Mouse (Mus musculus) bone marrow, adult 2 months (tissue): Measurements from ENCODE around the gene Lce3c.

ENCODE experiments used
- CTCF ChIP-seq: fragments of 200-500 bp; IDR thresholded peaks from 2 replicates; pipeline ENCODE4 v1.5.1; 2011; ENCODE audit warnings: low read length, control low read depth; ENCODE audit not compliant: control insufficient read depth, insufficient read depth
- POLR2A ChIP-seq: fragments of 200-500 bp; IDR thresholded peaks from 2 replicates; pipeline ENCODE4 v1.6.1; 2011; ENCODE audit warnings: low read depth, mild to moderate bottlenecking, control low read depth, low read length, borderline replicate concordance; ENCODE audit not compliant: control insufficient read depth

DNA sequence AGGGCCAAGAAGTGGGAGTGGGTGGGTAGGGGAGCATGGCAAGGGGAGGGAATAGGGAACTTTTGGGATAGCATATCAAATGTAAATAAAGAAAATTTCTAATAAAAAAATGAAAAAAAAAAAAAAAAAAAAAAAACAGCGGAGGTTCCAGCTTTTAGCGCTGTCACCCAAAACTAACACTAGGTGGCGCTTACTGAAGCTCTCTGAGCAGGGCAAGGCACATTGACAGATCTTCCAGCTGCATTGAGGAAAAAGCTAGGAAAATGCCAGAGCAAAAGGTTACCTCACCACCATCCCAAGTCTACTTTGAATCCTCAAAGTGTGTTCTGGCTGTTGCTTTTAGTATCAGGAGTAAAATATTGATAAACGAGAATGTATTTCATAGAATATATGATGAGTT lies 36.7 kb upstream of the Lce3c start:
- TF ChIP-seq POLR2A (no peak), CTCF (no peak)
